In the genomic region with DNA sequence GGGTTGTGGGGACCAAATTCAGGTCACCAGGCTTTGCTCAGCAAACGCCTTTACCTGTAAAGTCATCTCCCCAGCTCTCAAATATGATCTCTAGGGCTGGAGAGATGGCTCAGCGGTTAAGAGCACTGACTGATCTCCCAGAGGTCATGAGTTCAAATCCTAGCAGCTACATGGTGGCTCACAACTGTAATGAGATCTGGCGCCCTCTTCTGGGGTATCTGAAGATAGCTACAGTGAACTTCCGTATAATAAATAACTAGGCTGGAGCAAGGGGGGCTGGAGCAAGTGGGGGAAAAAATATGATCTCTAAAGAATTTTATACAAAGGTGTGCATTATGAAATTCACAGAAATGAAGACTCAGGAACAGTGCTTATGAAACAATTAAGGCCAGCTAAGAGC, we compare ENCODE assay signal across 11 mouse cellular contexts. TPM values are rescaled to one million over a fixed set of nuclear protein-coding genes. Genes with fewer than 3 reads are reported as not detected.
DNase-seq lines count a peak whose midpoint lies in the region; ATAC-seq and TF ChIP-seq lines count a peak whose summit lies in the region.
"Had no signal": no experiment of that assay in that cellular context is flagged by ENCODE, and none has a peak within 500 bp of the region (broad histone marks: within the 10 kb centered on the region; RNA-seq: fewer than 3 reads in every experiment).

No protein-coding gene starts in this region.

- no peak overlapping the region for H3K27ac ChIP-seq in liver, embryonic 14.5 days
- H3K27ac ChIP-seq in liver, embryonic 12.5 days: no peak overlapping the region
- H3K27ac ChIP-seq in CH12.LX (ENCODE audit: insufficient read depth, low read depth): no peak overlapping the region
- H3K27ac ChIP-seq: heart, embryonic 13.5 days; stomach, embryonic 15.5 days had no signal

- peak; percentile 58 to 66 for DNase-seq in cerebellum, postnatal 14 days
- no peak for DNase-seq in cerebellum, postnatal 4 days (ENCODE audit: low spot score in 2 of 2)
- DNase-seq in liver, embryonic 14.5 days (ENCODE audit: low read depth in 3 of 3, low spot score in 3 of 3): no peak
- DNase-seq in CH12.LX (ENCODE audit: extremely low read depth): peak; percentile 34
- DNase-seq in MN1 (ENCODE audit: low spot score): no peak
- DNase-seq in layer of hippocampus, postnatal 14 days (ENCODE audit: low spot score in 2 of 2): no peak

- 38% methylated on average over 4 of the region's 4 CpGs for WGBS in liver, embryonic 14.5 days (ENCODE audit: insufficient replicate concordance)
- WGBS in liver, embryonic 12.5 days (ENCODE audit: insufficient replicate concordance): 39% methylated on average over 4 of the region's 4 CpGs

- dilution Hi-C loops in CH12.LX (cut with MboI; ENCODE audit: extremely low pct_ligation_motif_present, extremely low pct_unique_long_range_greater_than_20kb, low sequenced_read_pairs): no loop called here

- no peaks in the 10 kb centered on the region for H3K79me2 ChIP-seq in CH12.LX (replicated peaks; ENCODE audit: control insufficient read depth, extremely low read depth, insufficient read depth, poor library complexity, severe bottlenecking)

- H3K36me3 ChIP-seq in liver, embryonic 14.5 days (replicated peaks; ENCODE audit: control insufficient read depth, insufficient read depth, low read depth): no peaks in the 10 kb centered on the region
- no peaks in the 10 kb centered on the region for H3K36me3 ChIP-seq in liver, embryonic 12.5 days
- H3K36me3 ChIP-seq in CH12.LX (replicated peaks in 1 of 2; ENCODE audit: control insufficient read depth in 1 of 2, insufficient read depth in 1 of 2, low read length in 1 of 2): no peaks in the 10 kb centered on the region
- H3K36me3 ChIP-seq: heart, embryonic 13.5 days; stomach, embryonic 15.5 days had no signal

- no peak for ATAC-seq in liver, embryonic 14.5 days (ENCODE audit: insufficient read depth)
- ATAC-seq in liver, embryonic 12.5 days: no peak
- ATAC-seq in megakaryocyte progenitor cell, adult 5-6 weeks (replicated peaks; ENCODE audit: poor library complexity): peak; percentile 50; the same call in 1 of the 2 replicates
- ATAC-seq: midbrain, embryonic 16.5 days had no signal

- no peaks in the 10 kb centered on the region; a peak in 1 of 4 replicates for H3K4me1 ChIP-seq in liver, embryonic 14.5 days (replicated peaks; ENCODE audit: control insufficient read depth in 2 of 2, insufficient read depth in 2 of 2, low read length in 1 of 2)
- H3K4me1 ChIP-seq in liver, embryonic 12.5 days: 0 out of 2 replicates have a peak, but pooled peaks cover 4% of the 10 kb centered on the region
- peaks cover 0 to 3% of the 10 kb centered on the region in 2 experiments; a peak in 1 of 4 replicates for H3K4me1 ChIP-seq in CH12.LX (ENCODE audit: control insufficient read depth in 1 of 2, insufficient read depth in 2 of 2)
- H3K4me1 ChIP-seq: heart, embryonic 13.5 days; stomach, embryonic 15.5 days had no signal

- no peaks in the 10 kb centered on the region for H3K27me3 ChIP-seq in liver, embryonic 14.5 days (ENCODE audit: control insufficient read depth, insufficient read depth, low read length)
- 0 out of 2 replicates have a peak, but pooled peaks cover 3% of the 10 kb centered on the region for H3K27me3 ChIP-seq in liver, embryonic 12.5 days (replicated peaks)
- peaks cover 12% of the 10 kb centered on the region for H3K27me3 ChIP-seq in CH12.LX (replicated peaks)
- H3K27me3 ChIP-seq: stomach, embryonic 15.5 days had no signal

- no peak for TF ChIP-seq EP300 in liver, embryonic 14.5 days (IDR thresholded peaks at IDR 0.05; ENCODE audit: low read depth)
- no peak for TF ChIP-seq EP300 in CH12.LX (IDR thresholded peaks at IDR 0.05; ENCODE audit: low read length)

- no peak overlapping the region for H3K4me3 ChIP-seq in liver, embryonic 14.5 days (ENCODE audit: insufficient read depth in 1 of 2, low read depth in 2 of 2, low read length in 2 of 2)
- no peak overlapping the region for H3K4me3 ChIP-seq in liver, embryonic 12.5 days
- H3K4me3 ChIP-seq in CH12.LX (replicated peaks in 1 of 3; ENCODE audit: low read depth in 2 of 3, low read length in 2 of 3, poor library complexity in 1 of 3): no peak overlapping the region
- H3K4me3 ChIP-seq: heart, embryonic 13.5 days; stomach, embryonic 15.5 days had no signal

- H3K4me2 ChIP-seq in liver, embryonic 14.5 days (ENCODE audit: low read depth): no peak overlapping the region
- H3K4me2 ChIP-seq in liver, embryonic 12.5 days: no peak overlapping the region
- H3K4me2 ChIP-seq in CH12.LX (ENCODE audit: insufficient read depth, low read depth, poor library complexity, severe bottlenecking): no peak overlapping the region
- H3K4me2 ChIP-seq: heart, embryonic 13.5 days; stomach, embryonic 15.5 days had no signal

- no peaks in the 10 kb centered on the region for H3K9me3 ChIP-seq in liver, embryonic 14.5 days (ENCODE audit: control insufficient read depth, low read length)
- H3K9me3 ChIP-seq in liver, embryonic 12.5 days (replicated peaks): no peaks in the 10 kb centered on the region
- no peaks in the 10 kb centered on the region for H3K9me3 ChIP-seq in CH12.LX (replicated peaks; ENCODE audit: low read length)
- H3K9me3 ChIP-seq: heart, embryonic 13.5 days; stomach, embryonic 15.5 days had no signal

- TF ChIP-seq POLR2A in CH12.LX (IDR thresholded peaks at IDR 0.05; ENCODE audit: low read depth, low read length): no peak

- TF ChIP-seq CTCF in liver, embryonic 14.5 days (IDR thresholded peaks at IDR 0.05; ENCODE audit: low read depth): peak; percentile 43
- peak; percentile 40 to 65; a peak in 3 of 4 replicates for TF ChIP-seq CTCF in CH12.LX (conservative IDR thresholded peaks at IDR 0.05 in 1 of 2, IDR thresholded peaks at IDR 0.05 in 1 of 2; ENCODE audit: low read depth in 2 of 2, low read length in 2 of 2)

- H3K9ac ChIP-seq in liver, embryonic 14.5 days (replicated peaks): no peak overlapping the region
- H3K9ac ChIP-seq in liver, embryonic 12.5 days: no peak overlapping the region
- H3K9ac ChIP-seq in CH12.LX (ENCODE audit: insufficient read depth, low read depth): no peak overlapping the region
- H3K9ac ChIP-seq: heart, embryonic 13.5 days; stomach, embryonic 15.5 days had no signal

- TF ChIP-seq RAD21 in CH12.LX (IDR thresholded peaks at IDR 0.05; ENCODE audit: low read depth, low read length): peak; percentile 29

- in situ Hi-C loops in CH12.LX (cut with MboI; ENCODE audit: low pct_ligation_motif_present, low pct_unique_long_range_greater_than_20kb, low sequenced_read_pairs): loop anchor here (5.0 kb wide), 1 partner anchor 330 kb away; no protein-coding TSS in a partner anchor

RNA-seq across cellular contexts. Expression of a gene that starts 8.6 kb away (rescaled TPM):
- 2.8 and 3.5 TPM in 2 replicates for polyA plus RNA-seq in liver, embryonic 14.5 days (2012; rRNA removed)
- 3.6 and 3.8 TPM in 2 replicates for polyA plus RNA-seq in liver, embryonic 14.5 days (2014; fragmentation: Nextera tagmentation; extraction: Ambion mirVana)
- 2.2 and 2.7 TPM in 2 replicates for polyA plus RNA-seq in liver, embryonic 12.5 days (2016; fragmentation: Nextera tagmentation; extraction: Ambion mirVana)
- total RNA-seq in CH12.LX (2012; rRNA removed) (not detected in 2 replicates), CH12.LX (2014; rRNA removed) (not detected in 2 replicates)
- not detected in 2 replicates for polyA plus RNA-seq in CH12.LX (2012; ENCODE audit: insufficient read length, low read depth)
- 0.35 and 0.46 TPM in 2 replicates for total RNA-seq in megakaryocyte progenitor cell, adult 5-6 weeks (2015)
- 1.6 TPM in 1 of 2 replicates, not detected in the other for total RNA-seq in megakaryocyte progenitor cell, adult 5-6 weeks (2017)
- total RNA-seq in layer of hippocampus, postnatal 14 days (2021): 10 to 100 TPM; 32.9 to 35.8 TPM

RNA-seq across cellular contexts. Expression of a gene that starts 21.2 kb away (rescaled TPM):
- 12.0 and 12.9 TPM in 2 replicates for polyA plus RNA-seq in liver, embryonic 14.5 days (2012; rRNA removed)
- polyA plus RNA-seq in liver, embryonic 14.5 days (2014; fragmentation: Nextera tagmentation; extraction: Ambion mirVana): 9.3 and 12.7 TPM in 2 replicates
- 19.4 and 21.7 TPM in 2 replicates for polyA plus RNA-seq in liver, embryonic 12.5 days (2016; fragmentation: Nextera tagmentation; extraction: Ambion mirVana)
- total RNA-seq in CH12.LX (2012; rRNA removed) (28.2 and 28.6 TPM in 2 replicates), CH12.LX (2014; rRNA removed) (15.4 and 15.8 TPM in 2 replicates)
- 31.5 and 38.6 TPM in 2 replicates for polyA plus RNA-seq in CH12.LX (2012; ENCODE audit: insufficient read length, low read depth)
- total RNA-seq in megakaryocyte progenitor cell, adult 5-6 weeks (2015): 26.0 and 29.0 TPM in 2 replicates
- 13.7 and 13.9 TPM in 2 replicates for total RNA-seq in megakaryocyte progenitor cell, adult 5-6 weeks (2017)
- total RNA-seq in layer of hippocampus, postnatal 14 days (2021): 10 to 100 TPM; 42.5 to 46.2 TPM

RNA-seq across cellular contexts. Expression of a gene that starts 22.1 kb away (rescaled TPM):
- polyA plus RNA-seq in liver, embryonic 14.5 days (2012; rRNA removed): 4.9 and 5.1 TPM in 2 replicates
- polyA plus RNA-seq in liver, embryonic 14.5 days (2014; fragmentation: Nextera tagmentation; extraction: Ambion mirVana): 10.1 and 10.2 TPM in 2 replicates
- 18.0 and 18.3 TPM in 2 replicates for polyA plus RNA-seq in liver, embryonic 12.5 days (2016; fragmentation: Nextera tagmentation; extraction: Ambion mirVana)
- total RNA-seq in CH12.LX (2012; rRNA removed) (52.2 and 54.4 TPM in 2 replicates), CH12.LX (2014; rRNA removed) (43.2 and 44.9 TPM in 2 replicates)
- 51.0 and 53.1 TPM in 2 replicates for polyA plus RNA-seq in CH12.LX (2012; ENCODE audit: insufficient read length, low read depth)
- total RNA-seq in megakaryocyte progenitor cell, adult 5-6 weeks (2015): 25.6 and 30.9 TPM in 2 replicates
- 30.9 and 32.6 TPM in 2 replicates for total RNA-seq in megakaryocyte progenitor cell, adult 5-6 weeks (2017)
- total RNA-seq in layer of hippocampus, postnatal 14 days (2021): 10 to 100 TPM; 22.0 to 27.0 TPM

RNA-seq across cellular contexts. Expression of a gene that starts 56.2 kb away (rescaled TPM):
- 20.6 and 25.0 TPM in 2 replicates for polyA plus RNA-seq in liver, embryonic 14.5 days (2012; rRNA removed)
- polyA plus RNA-seq in liver, embryonic 14.5 days (2014; fragmentation: Nextera tagmentation; extraction: Ambion mirVana): 44.5 and 46.8 TPM in 2 replicates
- polyA plus RNA-seq in liver, embryonic 12.5 days (2016; fragmentation: Nextera tagmentation; extraction: Ambion mirVana): 56.1 and 58.5 TPM in 2 replicates
- 34.9 and 35.3 TPM in 2 replicates for total RNA-seq in CH12.LX (2012; rRNA removed)
- 11.6 and 14.6 TPM in 2 replicates for total RNA-seq in CH12.LX (2014; rRNA removed)
- polyA plus RNA-seq in CH12.LX (2012; ENCODE audit: insufficient read length, low read depth): 55.0 and 57.0 TPM in 2 replicates
- total RNA-seq in megakaryocyte progenitor cell, adult 5-6 weeks (2015): 12.3 and 13.7 TPM in 2 replicates
- 16.0 and 20.0 TPM in 2 replicates for total RNA-seq in megakaryocyte progenitor cell, adult 5-6 weeks (2017)
- 10 to 100 TPM; 24.5 to 24.7 TPM for total RNA-seq in layer of hippocampus, postnatal 14 days (2021)

RNA-seq across cellular contexts. Expression of a gene that starts 56.4 kb away (rescaled TPM):
- 5.8 and 8.0 TPM in 2 replicates for polyA plus RNA-seq in liver, embryonic 14.5 days (2012; rRNA removed)
- 7.8 and 9.2 TPM in 2 replicates for polyA plus RNA-seq in liver, embryonic 14.5 days (2014; fragmentation: Nextera tagmentation; extraction: Ambion mirVana)
- 14.8 and 16.0 TPM in 2 replicates for polyA plus RNA-seq in liver, embryonic 12.5 days (2016; fragmentation: Nextera tagmentation; extraction: Ambion mirVana)
- total RNA-seq in CH12.LX (2012; rRNA removed) (25.1 and 30.1 TPM in 2 replicates), CH12.LX (2014; rRNA removed) (25.6 and 29.6 TPM in 2 replicates)
- 24.7 and 26.2 TPM in 2 replicates for polyA plus RNA-seq in CH12.LX (2012; ENCODE audit: insufficient read length, low read depth)
- total RNA-seq in megakaryocyte progenitor cell, adult 5-6 weeks (2015): 8.8 and 10.9 TPM in 2 replicates
- total RNA-seq in megakaryocyte progenitor cell, adult 5-6 weeks (2017): 16.9 and 17.3 TPM in 2 replicates
- total RNA-seq in layer of hippocampus, postnatal 14 days (2021): 10 to 100 TPM; 12.7 to 13.5 TPM

Comparison
In these comparisons a context has a peak if more than half of its experiments do, and no peak if none do; other contexts are left out.
1. DNase-seq: peak in cerebellum, postnatal 14 days (2 of 2) and CH12.LX (single experiment); none in cerebellum, postnatal 4 days (0 of 2), liver, embryonic 14.5 days (0 of 3), MN1 (single experiment) and layer of hippocampus, postnatal 14 days (0 of 2).
2. RNA of a gene that starts 8.6 kb away (total RNA-seq): 32.9 to 35.8 TPM in layer of hippocampus, postnatal 14 days; 0.35 to 1.6 TPM in megakaryocyte progenitor cell, adult 5-6 weeks and not detected in CH12.LX; every median in the first group is over 10 times any median in the second.